Mouse (Mus musculus) neural tube, embryonic 15.5 days (tissue): Measurements from ENCODE around the gene Sufu. TPM values are rescaled to one million over a fixed set of nuclear protein-coding genes. Genes with fewer than 3 reads are reported as not detected.

Experiments used
- ATAC-seq: fragments of 200-750 bp; cut with Nextera tagmentation; 2 replicates; pipeline ENCODE4 v1.8.0; 2017; ENCODE audit warnings: mild to moderate bottlenecking, moderate TSS enrichment, moderate library complexity; ENCODE audit not compliant: low FRiP score
- H3K27ac ChIP-seq: fragments of 300-500 bp; sonication (generic); replicated peaks from 2 replicates; pipeline ENCODE4 v1.5.1; 2015; ENCODE audit warnings: mild to moderate bottlenecking, inconsistent platforms
- H3K27me3 ChIP-seq: fragments of 300-500 bp; sonication (generic); replicated peaks from 2 replicates; pipeline ENCODE4 v1.6.1; 2015; ENCODE audit warnings: inconsistent platforms
- H3K36me3 ChIP-seq: fragments of 300-500 bp; sonication (generic); 2 replicates; pipeline ENCODE4 v1.6.1; 2015; ENCODE audit warnings: inconsistent platforms
- H3K4me1 ChIP-seq: fragments of 300-500 bp; sonication (generic); 2 replicates; pipeline ENCODE4 v1.6.1; 2015; ENCODE audit warnings: inconsistent platforms
- H3K4me2 ChIP-seq: fragments of 300-500 bp; sonication (generic); 2 replicates; pipeline ENCODE4 v1.6.1; 2015; ENCODE audit warnings: inconsistent platforms, mild to moderate bottlenecking, moderate library complexity
- H3K4me3 ChIP-seq: fragments of 300-500 bp; sonication (generic); replicated peaks from 2 replicates; pipeline ENCODE4 v1.5.1; 2015; ENCODE audit warnings: mild to moderate bottlenecking, inconsistent platforms
- H3K9ac ChIP-seq: fragments of 300-500 bp; sonication (generic); replicated peaks from 2 replicates; pipeline ENCODE4 v1.6.1; 2015; ENCODE audit warnings: mild to moderate bottlenecking, inconsistent platforms
- H3K9me3 ChIP-seq: fragments of 300-500 bp; sonication (generic); replicated peaks from 2 replicates; pipeline ENCODE4 v1.6.1; 2016; ENCODE audit warnings: inconsistent platforms
- WGBS: fragments of 180-500 bp; shearing (Covaris S2); methylation state at CpG from one replicate; pipeline ENCODE4 v1.1.7; 2015; ENCODE audit warnings: mixed read lengths; 5-methylcytosine and 5-hydroxymethylcytosine counted together
- polyA plus RNA-seq: library from polyadenylated mRNA; unstranded; fragments of >200 nt; fragmentation: Nextera tagmentation; extraction: Ambion mirVana; gene quantifications from 2 replicates; pipeline ENCODE4 v1.2.1, GENCODE M21; 2015

Gene Sufu
- polyA plus RNA-seq, 1 experiment from 2014 or later, result 18.3 TPM

DNA sequence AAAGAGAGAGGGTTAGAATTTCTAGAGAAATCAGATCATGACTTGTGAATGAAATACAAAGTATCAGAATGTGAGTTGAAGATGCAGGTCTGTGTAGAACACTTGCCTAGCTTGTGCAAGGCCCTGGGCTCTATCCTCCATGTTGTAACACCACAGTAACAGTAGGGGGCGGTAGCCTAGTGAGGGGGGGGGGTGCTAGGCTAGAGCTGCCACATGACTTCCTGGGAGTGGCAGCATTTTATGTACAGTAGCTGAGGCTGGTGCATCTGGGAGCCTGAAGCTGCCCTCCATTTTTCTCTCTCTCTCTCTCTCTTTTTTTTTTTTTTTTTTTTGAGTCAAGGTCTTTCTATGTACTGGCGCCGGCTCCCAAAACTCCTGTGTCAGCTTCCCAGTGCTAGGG, 114.1 kb downstream of the Sufu start:
- WGBS, result 67% methylated on average over 3 of the region's 3 CpGs
- H3K27me3 ChIP-seq, result no peaks in the 10 kb centered on the region
- peaks cover 57% of the 10 kb centered on the region for H3K36me3 ChIP-seq
- H3K27ac ChIP-seq, result peak overlapping the region; percentile 28; the same call in 1 of the 2 replicates
- no peak overlapping the region for H3K4me2 ChIP-seq
- H3K4me3 ChIP-seq, result no peak overlapping the region
- ATAC-seq, result no peak
- peaks cover 58% of the 10 kb centered on the region for H3K4me1 ChIP-seq
- no peak overlapping the region for H3K9ac ChIP-seq
- H3K9me3 ChIP-seq, result no peaks in the 10 kb centered on the region

- WGBS, result 92% methylated on average over 10 of the region's 10 CpGs
- H3K36me3 ChIP-seq, result peaks cover 58% of the 10 kb centered on the region
- H3K4me2 ChIP-seq, result no peak overlapping the region
- H3K27me3 ChIP-seq, result no peaks in the 10 kb centered on the region
- ATAC-seq, result no peak
- H3K4me3 ChIP-seq, result no peak overlapping the region
- peak overlapping the region; percentile 52 for H3K27ac ChIP-seq
- no peaks in the 10 kb centered on the region for H3K9me3 ChIP-seq
- no peak overlapping the region for H3K9ac ChIP-seq
- H3K4me1 ChIP-seq, result peaks cover 53% of the 10 kb centered on the region
These were observed 114.6 kb downstream of the Sufu start for GRCm38 (mm10) chr19:46511263-46511662.

DNA sequence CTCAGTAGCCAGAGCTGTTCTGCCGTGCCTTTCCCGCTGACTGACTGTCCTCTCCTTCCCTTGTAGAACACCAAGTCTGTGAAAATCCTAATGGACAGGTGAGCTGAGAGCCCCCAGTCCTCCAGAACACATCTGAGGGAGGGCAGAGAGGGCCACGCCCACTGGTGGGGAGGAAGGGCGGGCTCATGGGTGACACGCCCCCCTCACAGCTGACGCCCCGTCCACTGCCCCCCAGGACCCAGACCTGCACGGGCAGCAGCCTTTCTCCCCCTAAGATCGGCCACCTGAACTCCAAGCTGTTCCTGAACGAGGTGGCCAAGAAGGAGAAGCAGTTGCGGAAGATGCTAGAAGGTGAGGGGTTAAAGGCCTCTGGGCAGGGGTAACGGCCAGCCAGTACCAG, 117.7 kb downstream of the Sufu start:
- 86% methylated on average over 12 of the region's 12 CpGs for WGBS

GRCm38 (mm10) chr19:46515287-46515821, 118.7 kb downstream of the Sufu start:
- peaks cover 39% of the 10 kb centered on the region for H3K4me1 ChIP-seq
- H3K27ac ChIP-seq, result no peak overlapping the region
- H3K9ac ChIP-seq, result no peak overlapping the region
- H3K36me3 ChIP-seq, result peaks cover 52% of the 10 kb centered on the region
- no peak overlapping the region for H3K4me3 ChIP-seq
- WGBS, result 91% methylated on average over 24 of the region's 24 CpGs
- H3K4me2 ChIP-seq, result no peak overlapping the region
- H3K27me3 ChIP-seq, result no peaks in the 10 kb centered on the region
- H3K9me3 ChIP-seq, result no peaks in the 10 kb centered on the region
- ATAC-seq, result no peak

More for the DNA sequence above, 117.7 kb downstream of the Sufu start:
- no peaks in the 10 kb centered on the region for H3K27me3 ChIP-seq
- no peak overlapping the region for H3K27ac ChIP-seq
- H3K36me3 ChIP-seq, result peaks cover 54% of the 10 kb centered on the region
- H3K4me2 ChIP-seq, result no peak overlapping the region
- H3K4me3 ChIP-seq, result no peak overlapping the region
- no peak for ATAC-seq
- H3K4me1 ChIP-seq, result peaks cover 46% of the 10 kb centered on the region
- H3K9me3 ChIP-seq, result no peaks in the 10 kb centered on the region
- no peak overlapping the region for H3K9ac ChIP-seq

- Histone ChIP-seq H3K9ac (no peak overlapping the region; the same call in 1 of the 2 replicates), H3K36me3 (peaks cover 45% of the 10 kb centered on the region), H3K9me3 (no peaks in the 10 kb centered on the region), H3K4me2 (no peak overlapping the region), H3K27ac (peak overlapping the region; percentile 51), H3K4me3 (no peak overlapping the region), H3K27me3 (no peaks in the 10 kb centered on the region), H3K4me1 (peaks cover 29% of the 10 kb centered on the region)
- ATAC-seq, result no peak
- WGBS, result 63% methylated on average over 3 of the region's 3 CpGs
These were observed 120.2 kb downstream of the Sufu start for GRCm38 (mm10) chr19:46516667-46517528.

DNA sequence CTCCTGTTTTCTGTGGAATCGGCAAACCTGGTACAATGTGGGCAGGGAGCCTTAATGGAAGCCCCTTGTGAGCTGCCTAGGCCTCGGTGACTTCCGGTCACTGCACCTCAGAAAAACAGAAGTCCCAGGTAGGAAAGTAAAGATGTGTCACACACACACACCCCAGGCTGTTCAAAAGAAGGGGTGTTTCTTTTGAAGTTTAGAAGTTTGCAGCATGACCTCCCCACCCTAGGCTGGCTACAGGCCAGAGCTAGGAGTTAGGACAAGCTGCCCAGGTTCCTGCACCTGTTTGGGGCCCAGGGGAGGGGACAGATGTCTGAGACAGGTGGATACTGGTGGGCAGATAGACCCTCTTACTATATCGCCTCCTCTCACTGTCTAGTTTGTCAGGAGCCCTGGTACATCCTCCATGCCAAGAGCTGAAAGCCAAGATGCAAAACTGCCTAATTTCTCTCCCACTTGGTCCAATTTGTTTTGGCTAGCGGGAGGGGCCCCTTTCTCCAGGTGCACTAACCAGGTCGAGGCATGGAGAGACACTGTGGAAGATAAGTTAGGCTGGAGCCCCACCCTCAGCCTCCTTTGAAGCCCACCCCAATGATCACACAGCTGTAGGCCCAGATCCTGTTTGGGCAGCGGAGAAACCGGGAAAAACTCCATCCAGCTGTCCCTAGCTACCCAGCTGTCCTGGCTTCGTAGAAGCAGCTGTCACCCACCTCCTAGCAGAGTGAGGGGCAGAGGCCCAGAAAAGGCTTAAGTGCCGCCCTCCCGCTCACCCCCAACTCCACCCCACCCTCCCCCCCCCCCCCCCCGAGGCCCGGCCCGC, 121.0 kb downstream of the Sufu start:
- Histone ChIP-seq H3K9ac (no peak overlapping the region), H3K4me1 (peaks cover 33% of the 10 kb centered on the region), H3K9me3 (no peaks in the 10 kb centered on the region), H3K36me3 (peaks cover 37% of the 10 kb centered on the region), H3K4me3 (no peak overlapping the region), H3K27me3 (no peaks in the 10 kb centered on the region), H3K27ac (peak overlapping the region; percentile 66), H3K4me2 (peak overlapping the region; percentile 47)
- WGBS, result 30% methylated on average over 11 of the region's 14 CpGs
- peak; percentile 18; the same call in 1 of the 2 replicates for ATAC-seq

- Histone ChIP-seq H3K27me3 (no peaks in the 10 kb centered on the region), H3K9me3 (no peaks in the 10 kb centered on the region), H3K4me3 (0 out of 2 replicates have a peak overlapping the region, but pooled peaks have one; percentile 4), H3K4me1 (peaks cover 40% of the 10 kb centered on the region), H3K27ac (peak overlapping the region; percentile 66), H3K36me3 (peaks cover 31% of the 10 kb centered on the region), H3K9ac (peak overlapping the region; percentile 34), H3K4me2 (peak overlapping the region; percentile 47)
- WGBS, result 1% methylated on average over 12 of the region's 13 CpGs
- ATAC-seq, result peak; percentile 33
These were observed 121.7 kb downstream of the Sufu start for GRCm38 (mm10) chr19:46518352-46518787.

GRCm38 (mm10) chr19:46518828-46519621, 122.3 kb downstream of the Sufu start:
- Histone ChIP-seq H3K27me3 (no peaks in the 10 kb centered on the region), H3K4me2 (peak overlapping the region; percentile 47), H3K27ac (peak overlapping the region; percentile 66), H3K9ac (peak overlapping the region; percentile 34), H3K4me3 (no peak overlapping the region), H3K36me3 (peaks cover 25% of the 10 kb centered on the region), H3K4me1 (peaks cover 46% of the 10 kb centered on the region), H3K9me3 (no peaks in the 10 kb centered on the region)
- no peak for ATAC-seq
- 16% methylated on average over 5 of the region's 5 CpGs for WGBS

DNA sequence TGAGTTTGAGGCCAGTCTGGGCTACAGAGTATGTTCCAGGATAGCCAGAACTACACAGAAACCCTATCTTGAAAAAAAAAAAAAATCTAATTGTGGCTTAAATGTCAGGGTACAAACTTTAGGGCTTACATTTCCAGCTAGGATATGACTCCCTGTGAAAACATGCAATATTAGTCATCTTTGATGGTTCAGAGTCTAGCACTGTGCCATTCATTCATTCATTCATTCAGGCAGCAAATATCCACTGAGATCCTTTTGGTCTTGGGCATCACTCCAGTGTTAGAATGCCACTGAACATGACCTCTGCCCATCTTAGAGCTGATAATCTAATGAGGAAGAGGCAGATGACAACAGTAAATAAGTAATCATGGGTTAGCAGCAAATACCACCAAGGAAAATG, 125.0 kb downstream of the Sufu start:
- no peaks in the 10 kb centered on the region for H3K9me3 ChIP-seq
- H3K4me1 ChIP-seq, result peaks cover 71% of the 10 kb centered on the region
- H3K36me3 ChIP-seq, result peaks cover 3% of the 10 kb centered on the region; the same call in 1 of the 2 replicates
- H3K9ac ChIP-seq, result no peak overlapping the region
- no peak for ATAC-seq
- no peak overlapping the region for H3K4me2 ChIP-seq
- H3K4me3 ChIP-seq, result no peak overlapping the region
- no peak overlapping the region for H3K27ac ChIP-seq
- no peaks in the 10 kb centered on the region for H3K27me3 ChIP-seq

DNA sequence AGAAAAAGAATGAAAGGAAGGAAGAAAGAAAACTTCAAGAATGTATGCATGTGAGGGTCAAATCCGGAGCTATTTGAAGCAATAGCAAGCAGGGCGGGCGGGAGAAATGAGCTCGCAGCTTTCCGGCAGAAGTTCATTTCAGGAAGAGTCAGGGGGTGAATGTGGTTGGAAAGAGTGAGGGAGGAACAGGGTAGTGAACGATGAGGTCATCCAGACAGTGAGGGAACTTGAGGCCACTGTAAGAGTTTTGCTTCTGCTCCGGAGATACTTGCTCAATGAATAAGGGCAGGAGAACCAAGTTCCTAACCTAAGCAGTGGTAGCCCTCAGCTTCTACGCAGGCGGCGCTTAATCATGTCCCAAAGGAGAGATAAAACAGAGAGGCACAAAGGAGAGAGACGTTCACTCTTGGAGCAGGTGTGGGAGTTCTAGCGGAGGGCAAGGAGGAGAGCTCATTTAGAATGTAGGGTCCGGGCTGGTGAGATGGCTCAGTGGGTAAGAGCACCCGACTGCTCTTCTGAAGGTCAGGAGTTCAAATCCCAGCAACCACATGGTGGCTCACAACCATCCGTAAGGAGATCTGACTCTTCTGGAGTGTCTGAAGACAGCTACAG, 125.8 kb downstream of the Sufu start:
- Histone ChIP-seq H3K9me3 (no peaks in the 10 kb centered on the region), H3K36me3 (no peaks in the 10 kb centered on the region), H3K4me3 (no peak overlapping the region), H3K4me2 (no peak overlapping the region), H3K27me3 (no peaks in the 10 kb centered on the region), H3K4me1 (peaks cover 71% of the 10 kb centered on the region), H3K27ac (no peak overlapping the region; the same call in 1 of the 2 replicates), H3K9ac (no peak overlapping the region)
- 27% methylated on average over 15 of the region's 15 CpGs for WGBS
- no peak for ATAC-seq
